Mouse (Mus musculus) right cerebral cortex, postnatal 10 days (tissue): ENCODE measurements around the gene Mb21d2.
A peak's percentile ranks its signal among the peaks of the same experiment; 100 is the strongest.

Experiments
- DNase-seq, 2 experiments: peaks; one replicate each; pipeline ENCODE4 v3.0.0; 2021; ENCODE audit warnings: low spot score in 2 of 2

Mb21d2 gene

GRCm38 (mm10) chr16:28863616-28864015 is 65.9 kb downstream of the Mb21d2 start:
- no peak for DNase-seq

- DNase-seq = no peak
These were observed 67.4 kb downstream of the Mb21d2 start for GRCm38 (mm10) chr16:28862093-28862492.

GRCm38 (mm10) chr16:28859678-28860077 is 69.8 kb downstream of the Mb21d2 start:
- DNase-seq = no peak

GRCm38 (mm10) chr16:28859009-28859288 is 70.5 kb downstream of the Mb21d2 start:
- no peak for DNase-seq

- peak in 1 of 2 experiments; percentile 34 for DNase-seq
These were observed 71.1 kb downstream of the Mb21d2 start for GRCm38 (mm10) chr16:28858210-28859008.

- DNase-seq = peak in 1 of 2 experiments; percentile 40
These were observed 78.1 kb downstream of the Mb21d2 start for GRCm38 (mm10) chr16:28851409-28851821.

GRCm38 (mm10) chr16:28850881-28851280 is 78.6 kb downstream of the Mb21d2 start:
- DNase-seq = peak; percentile 45 to 52

GRCm38 (mm10) chr16:28846123-28846522 is 83.3 kb downstream of the Mb21d2 start:
- no peak for DNase-seq

GRCm38 (mm10) chr16:28845336-28845735 is 84.1 kb downstream of the Mb21d2 start:
- no peak for DNase-seq

GRCm38 (mm10) chr16:28841102-28841501 is 88.4 kb downstream of the Mb21d2 start:
- peak; percentile 48 to 52 for DNase-seq

GRCm38 (mm10) chr16:28840075-28840974 is 89.1 kb downstream of the Mb21d2 start:
- DNase-seq = peak; percentile 79 to 90

- DNase-seq = no peak
These were observed 89.9 kb downstream of the Mb21d2 start for GRCm38 (mm10) chr16:28839575-28839974.

- peak; percentile 66 to 79 for DNase-seq
These were observed 91.5 kb downstream of the Mb21d2 start for GRCm38 (mm10) chr16:28838016-28838415.

GRCm38 (mm10) chr16:28832085-28832635 is 97.3 kb downstream of the Mb21d2 start:
- no peak for DNase-seq

- no peak for DNase-seq
These were observed 100.1 kb downstream of the Mb21d2 start for GRCm38 (mm10) chr16:28829263-28829955.

- no peak for DNase-seq
These were observed 104.7 kb downstream of the Mb21d2 start for GRCm38 (mm10) chr16:28824781-28825180.

- no peak for DNase-seq
These were observed 107.7 kb downstream of the Mb21d2 start for GRCm38 (mm10) chr16:28821774-28822173.

GRCm38 (mm10) chr16:28818749-28819285 is 110.7 kb downstream of the Mb21d2 start:
- DNase-seq = no peak

GRCm38 (mm10) chr16:28813290-28813689 is 116.2 kb downstream of the Mb21d2 start:
- DNase-seq = no peak

GRCm38 (mm10) chr16:28809089-28809488 is 120.4 kb downstream of the Mb21d2 start:
- DNase-seq = no peak

GRCm38 (mm10) chr16:28793115-28793514 is 136.4 kb downstream of the Mb21d2 start:
- DNase-seq = peak; percentile 35 to 46
